Mouse (Mus musculus) liver, embryonic 16.5 days (tissue): ENCODE results near the gene Thada. TPM values are rescaled to one million over a fixed set of nuclear protein-coding genes. Genes with fewer than 3 reads are reported as not detected.

ENCODE experiments used
- ATAC-seq: fragments of 200-750 bp; cut with Nextera tagmentation; 2 replicates; pipeline ENCODE4 v1.8.0; 2017; ENCODE audit warnings: low read depth, mild to moderate bottlenecking, moderate number of reproducible peaks, moderate library complexity
- H3K27ac ChIP-seq: fragments of 300-500 bp; sonication (generic); 2 replicates; pipeline ENCODE4 v1.5.1; 2014; ENCODE audit warnings: mild to moderate bottlenecking, low read length
- H3K27me3 ChIP-seq: fragments of 300-500 bp; sonication (generic); 2 replicates; pipeline ENCODE4 v1.6.1; 2014; ENCODE audit warnings: low read depth, low read length, mixed read lengths; ENCODE audit not compliant: control insufficient read depth, insufficient read depth
- H3K36me3 ChIP-seq: fragments of 300-500 bp; sonication (generic); 2 replicates; pipeline ENCODE4 v1.6.1; 2014; ENCODE audit warnings: mild to moderate bottlenecking; ENCODE audit not compliant: control insufficient read depth, insufficient read depth
- H3K4me1 ChIP-seq: fragments of 300-500 bp; sonication (generic); 2 replicates; pipeline ENCODE4 v1.6.1; 2014; ENCODE audit warnings: low read depth, low read length, mixed read lengths; ENCODE audit not compliant: control insufficient read depth
- H3K4me2 ChIP-seq: fragments of 300-500 bp; sonication (generic); 2 replicates; pipeline ENCODE4 v1.6.1; 2014; ENCODE audit warnings: low read depth, low read length, mixed read lengths
- H3K4me3 ChIP-seq: fragments of 300-500 bp; sonication (generic); 2 replicates; pipeline ENCODE4 v1.5.1; 2014; ENCODE audit warnings: low read depth, mild to moderate bottlenecking, low read length
- H3K9ac ChIP-seq: fragments of 300-500 bp; sonication (generic); 2 replicates; pipeline ENCODE4 v1.6.1; 2014; ENCODE audit warnings: low read depth, low read length
- H3K9me3 ChIP-seq: fragments of 300-500 bp; sonication (generic); replicated peaks from 2 replicates; pipeline ENCODE4 v1.6.1; 2016; ENCODE audit warnings: low read length; ENCODE audit not compliant: control insufficient read depth
- WGBS: fragments of 180-500 bp; shearing (Covaris S2); extraction: QIAGEN DNeasy Blood & Tissue Kit; methylation state at CpG from one replicate; pipeline ENCODE4 v1.1.7; 2014; ENCODE audit not compliant: insufficient replicate concordance; 5-methylcytosine and 5-hydroxymethylcytosine counted together
- polyA plus RNA-seq: library from polyadenylated mRNA; unstranded; fragments of >200 nt; fragmentation: Nextera tagmentation; extraction: Ambion mirVana; gene quantifications from 2 replicates; pipeline ENCODE4 v1.2.1, GENCODE M21; 2015

Thada gene
- polyA plus RNA-seq, 1 experiment from 2014 or later: 2.2 TPM

- no peak overlapping the region for H3K4me2 ChIP-seq
- no peak overlapping the region for H3K4me3 ChIP-seq
- no peaks in the 10 kb centered on the region for H3K4me1 ChIP-seq
- H3K9me3 ChIP-seq: no peaks in the 10 kb centered on the region
- 87% methylated on average over 2 of the region's 2 CpGs for WGBS
- H3K27ac ChIP-seq: no peak overlapping the region
- H3K9ac ChIP-seq: no peak overlapping the region
- H3K27me3 ChIP-seq: no peaks in the 10 kb centered on the region
- H3K36me3 ChIP-seq: peaks cover 4% of the 10 kb centered on the region; the same call in 1 of the 2 replicates
- no peak for ATAC-seq
Measured at GRCm38 (mm10) chr17:84390026-84390425, 76.0 kb downstream of the Thada start.

GRCm38 (mm10) chr17:84386176-84386575 lies 79.8 kb downstream of the Thada start:
- ATAC-seq: no peak
- Histone ChIP-seq H3K27me3 (no peaks in the 10 kb centered on the region), H3K4me3 (no peak overlapping the region), H3K27ac (no peak overlapping the region), H3K9me3 (no peaks in the 10 kb centered on the region), H3K4me1 (no peaks in the 10 kb centered on the region), H3K4me2 (no peak overlapping the region), H3K36me3 (peaks cover 11% of the 10 kb centered on the region), H3K9ac (no peak overlapping the region)
- WGBS: 83% methylated on average over 4 of the region's 4 CpGs

- Histone ChIP-seq H3K27me3 (no peaks in the 10 kb centered on the region), H3K4me2 (no peak overlapping the region), H3K9me3 (no peaks in the 10 kb centered on the region), H3K4me1 (no peaks in the 10 kb centered on the region), H3K4me3 (no peak overlapping the region), H3K27ac (no peak overlapping the region), H3K9ac (no peak overlapping the region), H3K36me3 (peaks cover 11% of the 10 kb centered on the region)
- no peak for ATAC-seq
- WGBS: 74% methylated on average over 6 of the region's 6 CpGs
Measured at GRCm38 (mm10) chr17:84385696-84386095, 80.3 kb downstream of the Thada start.

GRCm38 (mm10) chr17:84384661-84385060 lies 81.3 kb downstream of the Thada start:
- Histone ChIP-seq H3K27ac (no peak overlapping the region), H3K4me3 (no peak overlapping the region), H3K27me3 (no peaks in the 10 kb centered on the region), H3K36me3 (peaks cover 11% of the 10 kb centered on the region), H3K4me1 (no peaks in the 10 kb centered on the region), H3K4me2 (no peak overlapping the region), H3K9me3 (no peaks in the 10 kb centered on the region), H3K9ac (no peak overlapping the region)
- ATAC-seq: no peak

GRCm38 (mm10) chr17:84380340-84380739 lies 85.7 kb downstream of the Thada start:
- Histone ChIP-seq H3K27me3 (no peaks in the 10 kb centered on the region), H3K9ac (no peak overlapping the region), H3K4me2 (no peak overlapping the region), H3K9me3 (no peaks in the 10 kb centered on the region), H3K4me3 (no peak overlapping the region), H3K27ac (no peak overlapping the region), H3K4me1 (no peaks in the 10 kb centered on the region), H3K36me3 (peaks cover 9% of the 10 kb centered on the region)
- ATAC-seq: no peak
- 76% methylated on average over 9 of the region's 9 CpGs for WGBS

- no peaks in the 10 kb centered on the region for H3K9me3 ChIP-seq
- H3K4me2 ChIP-seq: no peak overlapping the region
- H3K9ac ChIP-seq: no peak overlapping the region
- no peaks in the 10 kb centered on the region for H3K36me3 ChIP-seq
- 74% methylated on average over 4 of the region's 4 CpGs for WGBS
- no peaks in the 10 kb centered on the region for H3K4me1 ChIP-seq
- no peaks in the 10 kb centered on the region for H3K27me3 ChIP-seq
- ATAC-seq: no peak
- H3K27ac ChIP-seq: no peak overlapping the region
- no peak overlapping the region for H3K4me3 ChIP-seq
Measured at GRCm38 (mm10) chr17:84376882-84377281, 89.1 kb downstream of the Thada start.

GRCm38 (mm10) chr17:84372411-84373045 lies 93.5 kb downstream of the Thada start:
- Histone ChIP-seq H3K4me2 (no peak overlapping the region), H3K27me3 (no peaks in the 10 kb centered on the region), H3K27ac (no peak overlapping the region), H3K36me3 (no peaks in the 10 kb centered on the region), H3K9me3 (no peaks in the 10 kb centered on the region), H3K4me3 (no peak overlapping the region), H3K4me1 (no peaks in the 10 kb centered on the region), H3K9ac (no peak overlapping the region)
- 77% methylated on average over 6 of the region's 6 CpGs for WGBS
- ATAC-seq: no peak

GRCm38 (mm10) chr17:84370385-84370784 lies 95.6 kb downstream of the Thada start:
- Histone ChIP-seq H3K36me3 (no peaks in the 10 kb centered on the region), H3K4me1 (peaks cover 2% of the 10 kb centered on the region; the same call in 1 of the 2 replicates), H3K4me2 (no peak overlapping the region), H3K4me3 (no peak overlapping the region), H3K9ac (no peak overlapping the region), H3K9me3 (no peaks in the 10 kb centered on the region), H3K27ac (no peak overlapping the region), H3K27me3 (no peaks in the 10 kb centered on the region)
- ATAC-seq: no peak
- WGBS: 83% methylated on average over 5 of the region's 5 CpGs

- Histone ChIP-seq H3K36me3 (no peaks in the 10 kb centered on the region), H3K9ac (no peak overlapping the region), H3K4me1 (peaks cover 2% of the 10 kb centered on the region; the same call in 1 of the 2 replicates), H3K4me2 (no peak overlapping the region), H3K9me3 (no peaks in the 10 kb centered on the region), H3K27me3 (no peaks in the 10 kb centered on the region), H3K27ac (no peak overlapping the region), H3K4me3 (no peak overlapping the region)
- no peak for ATAC-seq
- WGBS: 56% methylated on average over 3 of the region's 3 CpGs
Measured at GRCm38 (mm10) chr17:84369769-84370168, 96.2 kb downstream of the Thada start.
